Mouse (Mus musculus): ENCODE results near the gene Mical2. TPM values are rescaled to one million over a fixed set of nuclear protein-coding genes. Genes with fewer than 3 reads are reported as not detected.

The Mical2 gene
- polyA plus RNA-seq, 1 experiment from 2014 or later: 11.5 TPM

GRCm38 (mm10) chr7:112233345-112234005 lies 7.8 kb downstream of the Mical2 start:
- peaks cover 6% of the 10 kb centered on the region for H3K4me1 ChIP-seq (ENCODE audit: control insufficient read depth, insufficient read depth, low read length)
- 32% methylated on average over 7 of the region's 7 CpGs for WGBS
- no peak for ATAC-seq (ENCODE audit: low read depth)
- H3K36me3 ChIP-seq (ENCODE audit: control insufficient read depth, insufficient read depth, low read length): no peaks in the 10 kb centered on the region
- no peaks in the 10 kb centered on the region for H3K27me3 ChIP-seq (replicated peaks; ENCODE audit: control insufficient read depth, insufficient read depth, low read length)
- H3K27ac ChIP-seq (replicated peaks; ENCODE audit: low read depth, low read length): peak overlapping the region; percentile 22; the same call in 1 of the 2 replicates
- no peak overlapping the region for H3K9ac ChIP-seq (ENCODE audit: low read depth, low read length)
- H3K9me3 ChIP-seq (ENCODE audit: control insufficient read depth, low read length): no peaks in the 10 kb centered on the region
- peak; percentile 33 for DNase-seq (ENCODE audit: low spot score)
- H3K4me2 ChIP-seq (ENCODE audit: low read depth, low read length): no peak overlapping the region
- no peak overlapping the region for H3K4me3 ChIP-seq (ENCODE audit: low read depth, low read length)

- H3K27ac ChIP-seq (replicated peaks; ENCODE audit: low read depth, low read length): no peak overlapping the region
- H3K9me3 ChIP-seq (ENCODE audit: control insufficient read depth, low read length): no peaks in the 10 kb centered on the region
- H3K9ac ChIP-seq (ENCODE audit: low read depth, low read length): no peak overlapping the region
- H3K4me3 ChIP-seq (ENCODE audit: low read depth, low read length): no peak overlapping the region
- no peak overlapping the region for H3K4me2 ChIP-seq (ENCODE audit: low read depth, low read length)
- no peaks in the 10 kb centered on the region for H3K36me3 ChIP-seq (ENCODE audit: control insufficient read depth, insufficient read depth, low read length)
- DNase-seq (ENCODE audit: low spot score) (peak; percentile 58), ATAC-seq (ENCODE audit: low read depth) (peak; percentile 47; the same call in 1 of the 2 replicates)
- H3K27me3 ChIP-seq (replicated peaks; ENCODE audit: control insufficient read depth, insufficient read depth, low read length): no peaks in the 10 kb centered on the region
- H3K4me1 ChIP-seq (ENCODE audit: control insufficient read depth, insufficient read depth, low read length): peaks cover 6% of the 10 kb centered on the region
- 73% methylated on average over 4 of the region's 4 CpGs for WGBS
These were observed 8.8 kb downstream of the Mical2 start for GRCm38 (mm10) chr7:112234410-112234809.

GRCm38 (mm10) chr7:112235493-112235892 lies 9.8 kb downstream of the Mical2 start:
- Histone ChIP-seq H3K9me3 (ENCODE audit: control insufficient read depth, low read length) (no peaks in the 10 kb centered on the region), H3K9ac (ENCODE audit: low read depth, low read length) (no peak overlapping the region), H3K36me3 (ENCODE audit: control insufficient read depth, insufficient read depth, low read length) (no peaks in the 10 kb centered on the region), H3K4me3 (ENCODE audit: low read depth, low read length) (no peak overlapping the region), H3K4me1 (ENCODE audit: control insufficient read depth, insufficient read depth, low read length) (peaks cover 6% of the 10 kb centered on the region), H3K27ac (replicated peaks; ENCODE audit: low read depth, low read length) (no peak overlapping the region), H3K27me3 (replicated peaks; ENCODE audit: control insufficient read depth, insufficient read depth, low read length) (no peaks in the 10 kb centered on the region), H3K4me2 (ENCODE audit: low read depth, low read length) (no peak overlapping the region)
- ATAC-seq (ENCODE audit: low read depth) (no peak), DNase-seq (ENCODE audit: low spot score) (no peak)
- 70% methylated on average over 4 of the region's 4 CpGs for WGBS

- Histone ChIP-seq H3K9me3 (ENCODE audit: control insufficient read depth, low read length) (no peaks in the 10 kb centered on the region), H3K27ac (replicated peaks; ENCODE audit: low read depth, low read length) (no peak overlapping the region), H3K27me3 (replicated peaks; ENCODE audit: control insufficient read depth, insufficient read depth, low read length) (no peaks in the 10 kb centered on the region), H3K4me1 (ENCODE audit: control insufficient read depth, insufficient read depth, low read length) (peaks cover 6% of the 10 kb centered on the region), H3K4me3 (ENCODE audit: low read depth, low read length) (no peak overlapping the region), H3K9ac (ENCODE audit: low read depth, low read length) (no peak overlapping the region), H3K4me2 (ENCODE audit: low read depth, low read length) (no peak overlapping the region), H3K36me3 (ENCODE audit: control insufficient read depth, insufficient read depth, low read length) (no peaks in the 10 kb centered on the region)
- ATAC-seq (ENCODE audit: low read depth): no peak
- WGBS: 87% methylated on average over 7 of the region's 7 CpGs
- DNase-seq (ENCODE audit: low spot score): no peak
These were observed 11.6 kb downstream of the Mical2 start for GRCm38 (mm10) chr7:112237211-112237610.

GRCm38 (mm10) chr7:112237868-112238267 lies 12.2 kb downstream of the Mical2 start:
- ATAC-seq (ENCODE audit: low read depth) (no peak), DNase-seq (ENCODE audit: low spot score) (peak; percentile 53)
- no peaks in the 10 kb centered on the region for H3K36me3 ChIP-seq (ENCODE audit: control insufficient read depth, insufficient read depth, low read length)
- H3K4me1 ChIP-seq (ENCODE audit: control insufficient read depth, insufficient read depth, low read length): peaks cover 6% of the 10 kb centered on the region
- no peak overlapping the region for H3K4me3 ChIP-seq (ENCODE audit: low read depth, low read length)
- no peaks in the 10 kb centered on the region for H3K9me3 ChIP-seq (ENCODE audit: control insufficient read depth, low read length)
- WGBS: 31% methylated on average over 3 of the region's 3 CpGs
- H3K9ac ChIP-seq (ENCODE audit: low read depth, low read length): no peak overlapping the region
- H3K27ac ChIP-seq (replicated peaks; ENCODE audit: low read depth, low read length): no peak overlapping the region
- no peak overlapping the region for H3K4me2 ChIP-seq (ENCODE audit: low read depth, low read length)
- H3K27me3 ChIP-seq (replicated peaks; ENCODE audit: control insufficient read depth, insufficient read depth, low read length): no peaks in the 10 kb centered on the region

- Histone ChIP-seq H3K27me3 (replicated peaks; ENCODE audit: control insufficient read depth, insufficient read depth, low read length) (no peaks in the 10 kb centered on the region), H3K9me3 (ENCODE audit: control insufficient read depth, low read length) (no peaks in the 10 kb centered on the region), H3K9ac (ENCODE audit: low read depth, low read length) (no peak overlapping the region), H3K36me3 (ENCODE audit: control insufficient read depth, insufficient read depth, low read length) (no peaks in the 10 kb centered on the region), H3K27ac (replicated peaks; ENCODE audit: low read depth, low read length) (no peak overlapping the region), H3K4me2 (ENCODE audit: low read depth, low read length) (no peak overlapping the region), H3K4me3 (ENCODE audit: low read depth, low read length) (no peak overlapping the region), H3K4me1 (ENCODE audit: control insufficient read depth, insufficient read depth, low read length) (no peaks in the 10 kb centered on the region; the same call in none of the 2 replicates)
- 51% methylated on average over 10 of the region's 10 CpGs for WGBS
- ATAC-seq (ENCODE audit: low read depth) (no peak), DNase-seq (ENCODE audit: low spot score) (no peak)
These were observed 13.4 kb downstream of the Mical2 start for GRCm38 (mm10) chr7:112238768-112239728.

- Histone ChIP-seq H3K4me3 (ENCODE audit: low read depth, low read length) (no peak overlapping the region), H3K27me3 (replicated peaks; ENCODE audit: control insufficient read depth, insufficient read depth, low read length) (no peaks in the 10 kb centered on the region), H3K9me3 (ENCODE audit: control insufficient read depth, low read length) (no peaks in the 10 kb centered on the region), H3K4me1 (ENCODE audit: control insufficient read depth, insufficient read depth, low read length) (no peaks in the 10 kb centered on the region; the same call in 1 of the 2 replicates), H3K36me3 (ENCODE audit: control insufficient read depth, insufficient read depth, low read length) (no peaks in the 10 kb centered on the region), H3K27ac (replicated peaks; ENCODE audit: low read depth, low read length) (no peak overlapping the region), H3K9ac (ENCODE audit: low read depth, low read length) (no peak overlapping the region), H3K4me2 (ENCODE audit: low read depth, low read length) (no peak overlapping the region)
- ATAC-seq (ENCODE audit: low read depth) (no peak), DNase-seq (ENCODE audit: low spot score) (no peak)
- 88% methylated on average over 2 of the region's 2 CpGs for WGBS
These were observed 15.1 kb downstream of the Mical2 start for GRCm38 (mm10) chr7:112240748-112241147.

- WGBS: 49% methylated on average over 8 of the region's 8 CpGs
- no peak overlapping the region for H3K4me3 ChIP-seq (ENCODE audit: low read depth, low read length)
- H3K27ac ChIP-seq (replicated peaks; ENCODE audit: low read depth, low read length): no peak overlapping the region
- H3K4me2 ChIP-seq (ENCODE audit: low read depth, low read length): no peak overlapping the region
- no peaks in the 10 kb centered on the region; the same call in 1 of the 2 replicates for H3K4me1 ChIP-seq (ENCODE audit: control insufficient read depth, insufficient read depth, low read length)
- no peak overlapping the region for H3K9ac ChIP-seq (ENCODE audit: low read depth, low read length)
- DNase-seq (ENCODE audit: low spot score): peak; percentile 35
- no peaks in the 10 kb centered on the region for H3K27me3 ChIP-seq (replicated peaks; ENCODE audit: control insufficient read depth, insufficient read depth, low read length)
- peak; percentile 71; the same call in 1 of the 2 replicates for ATAC-seq (ENCODE audit: low read depth)
- H3K36me3 ChIP-seq (ENCODE audit: control insufficient read depth, insufficient read depth, low read length): no peaks in the 10 kb centered on the region
- H3K9me3 ChIP-seq (ENCODE audit: control insufficient read depth, low read length): no peaks in the 10 kb centered on the region
These were observed 15.7 kb downstream of the Mical2 start for GRCm38 (mm10) chr7:112241211-112241944.

Measured in embryonic facial prominence, embryonic 14.5 days (tissue).